Mouse (Mus musculus): ENCODE results near the gene Maml2. TPM values are rescaled to one million over a fixed set of nuclear protein-coding genes. Genes with fewer than 3 reads are reported as not detected.

Gene Maml2
- polyA plus RNA-seq, 1 experiment from 2014 or later: 13.9 TPM

DNA sequence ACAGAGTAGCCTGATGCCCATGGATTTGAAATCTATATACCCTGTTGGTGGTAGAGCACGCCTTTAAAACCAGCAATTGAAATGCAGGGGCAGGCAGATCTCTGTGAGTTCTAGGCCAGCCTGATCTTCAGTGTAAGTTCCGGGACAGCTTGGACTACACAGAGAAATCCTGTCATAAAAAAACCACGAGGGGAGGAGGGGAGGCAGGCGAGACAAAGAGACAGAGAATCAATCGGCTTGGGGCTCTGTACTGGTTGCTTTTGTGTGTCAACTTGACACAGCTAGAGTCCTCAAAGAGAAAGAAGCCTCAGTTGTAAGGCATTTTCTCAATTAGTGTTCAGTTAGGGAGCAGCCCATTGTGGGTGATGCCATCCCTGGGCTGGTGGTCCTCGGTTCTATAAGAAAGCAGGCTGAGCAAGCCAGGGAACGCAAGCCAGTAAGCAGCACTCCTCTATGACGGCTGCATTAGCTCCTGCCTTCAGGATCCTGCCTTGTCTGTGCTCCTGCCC is 258.3 kb downstream of the Maml2 start:
- 32% methylated on average over 8 of the region's 8 CpGs for WGBS
- H3K27me3 ChIP-seq (replicated peaks): no peaks in the 10 kb centered on the region
- H3K4me2 ChIP-seq (replicated peaks): no peak overlapping the region
- no peak for ATAC-seq (ENCODE audit: low FRiP score, low read depth)
- no peak overlapping the region for H3K9ac ChIP-seq
- H3K9me3 ChIP-seq: no peaks in the 10 kb centered on the region
- no peak overlapping the region for H3K4me3 ChIP-seq
- H3K4me1 ChIP-seq: peaks cover 13% of the 10 kb centered on the region; the same call in 1 of the 2 replicates
- H3K36me3 ChIP-seq: no peaks in the 10 kb centered on the region
- no peak overlapping the region for H3K27ac ChIP-seq

DNA sequence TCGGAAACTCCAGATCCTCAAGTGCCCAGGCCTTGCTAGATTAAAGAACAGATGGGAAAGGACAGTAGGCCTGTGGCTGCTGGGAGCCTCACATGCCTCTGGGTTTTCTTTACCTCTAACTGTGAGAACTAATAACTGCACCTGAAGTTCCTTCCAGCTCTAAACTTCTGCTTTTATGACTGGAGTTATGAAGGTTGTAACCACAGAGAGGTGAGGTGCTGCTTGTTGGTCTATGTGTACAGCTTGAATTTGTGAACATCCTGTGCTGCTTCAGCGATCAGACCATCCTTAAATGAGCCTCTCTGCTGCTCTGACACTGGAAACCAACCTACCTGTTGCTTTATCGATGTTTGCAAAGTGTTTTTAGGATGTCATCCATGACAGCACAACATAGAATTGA is 258.9 kb downstream of the Maml2 start:
- no peaks in the 10 kb centered on the region for H3K9me3 ChIP-seq
- ATAC-seq (ENCODE audit: low FRiP score, low read depth): no peak
- no peaks in the 10 kb centered on the region for H3K27me3 ChIP-seq (replicated peaks)
- no peak overlapping the region for H3K27ac ChIP-seq
- peaks cover 13% of the 10 kb centered on the region; the same call in 1 of the 2 replicates for H3K4me1 ChIP-seq
- H3K9ac ChIP-seq: no peak overlapping the region
- no peak overlapping the region for H3K4me3 ChIP-seq
- H3K4me2 ChIP-seq (replicated peaks): no peak overlapping the region
- 93% methylated on average over 3 of the region's 3 CpGs for WGBS
- no peaks in the 10 kb centered on the region for H3K36me3 ChIP-seq

GRCm38 (mm10) chr9:13558811-13559372 is 261.1 kb downstream of the Maml2 start:
- ATAC-seq (ENCODE audit: low FRiP score, low read depth): no peak
- Histone ChIP-seq H3K4me3 (no peak overlapping the region), H3K4me2 (replicated peaks) (no peak overlapping the region), H3K4me1 (peaks cover 20% of the 10 kb centered on the region; the same call in 1 of the 2 replicates), H3K27ac (no peak overlapping the region), H3K27me3 (replicated peaks) (no peaks in the 10 kb centered on the region), H3K36me3 (no peaks in the 10 kb centered on the region), H3K9me3 (no peaks in the 10 kb centered on the region), H3K9ac (no peak overlapping the region)
- 21% methylated on average over 4 of the region's 4 CpGs for WGBS

DNA sequence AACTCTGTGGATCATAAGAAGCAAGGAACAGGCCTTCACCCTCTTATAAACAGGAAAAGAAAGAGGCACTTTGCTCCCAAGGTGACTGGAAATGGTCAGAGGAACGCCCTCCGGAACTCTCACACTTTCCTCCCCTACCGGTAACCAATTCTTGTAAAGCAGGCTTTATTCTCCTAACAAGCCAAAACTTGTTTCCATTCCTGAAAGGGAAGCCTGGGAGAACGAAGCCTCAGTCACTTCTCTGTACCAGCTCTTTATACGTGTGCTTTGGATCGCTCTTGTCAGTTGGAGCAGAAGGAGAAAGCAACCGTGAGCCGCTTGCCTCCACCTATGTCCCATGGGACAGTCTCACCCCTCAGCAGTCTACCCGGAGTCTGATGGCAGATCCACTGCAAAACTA is 262.9 kb downstream of the Maml2 start:
- Histone ChIP-seq H3K9me3 (no peaks in the 10 kb centered on the region), H3K36me3 (no peaks in the 10 kb centered on the region), H3K4me2 (replicated peaks) (no peak overlapping the region), H3K4me1 (peaks cover 34% of the 10 kb centered on the region), H3K4me3 (no peak overlapping the region), H3K27me3 (replicated peaks) (no peaks in the 10 kb centered on the region), H3K9ac (no peak overlapping the region), H3K27ac (no peak overlapping the region)
- no peak for ATAC-seq (ENCODE audit: low FRiP score, low read depth)
- WGBS: 87% methylated on average over 9 of the region's 9 CpGs

DNA sequence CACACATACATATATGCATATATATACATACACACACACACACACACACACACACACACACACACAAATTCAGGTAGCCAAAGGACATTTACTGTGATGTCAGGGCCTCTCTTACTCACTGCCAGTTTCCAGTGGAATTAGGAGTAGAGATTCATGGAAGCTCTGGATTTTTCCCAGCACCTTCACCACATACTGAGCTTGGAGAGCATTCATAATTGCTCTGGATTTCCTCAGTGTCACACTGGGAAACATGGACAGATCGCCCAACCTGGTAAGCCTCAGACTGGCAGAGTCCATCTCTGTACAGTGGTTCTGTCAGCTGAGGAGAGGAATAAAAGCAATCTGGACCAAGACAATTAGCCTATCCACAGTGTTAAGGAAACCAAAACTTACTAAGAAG is 263.6 kb downstream of the Maml2 start:
- Histone ChIP-seq H3K4me3 (no peak overlapping the region), H3K4me2 (replicated peaks) (no peak overlapping the region), H3K4me1 (peaks cover 35% of the 10 kb centered on the region)

DNA sequence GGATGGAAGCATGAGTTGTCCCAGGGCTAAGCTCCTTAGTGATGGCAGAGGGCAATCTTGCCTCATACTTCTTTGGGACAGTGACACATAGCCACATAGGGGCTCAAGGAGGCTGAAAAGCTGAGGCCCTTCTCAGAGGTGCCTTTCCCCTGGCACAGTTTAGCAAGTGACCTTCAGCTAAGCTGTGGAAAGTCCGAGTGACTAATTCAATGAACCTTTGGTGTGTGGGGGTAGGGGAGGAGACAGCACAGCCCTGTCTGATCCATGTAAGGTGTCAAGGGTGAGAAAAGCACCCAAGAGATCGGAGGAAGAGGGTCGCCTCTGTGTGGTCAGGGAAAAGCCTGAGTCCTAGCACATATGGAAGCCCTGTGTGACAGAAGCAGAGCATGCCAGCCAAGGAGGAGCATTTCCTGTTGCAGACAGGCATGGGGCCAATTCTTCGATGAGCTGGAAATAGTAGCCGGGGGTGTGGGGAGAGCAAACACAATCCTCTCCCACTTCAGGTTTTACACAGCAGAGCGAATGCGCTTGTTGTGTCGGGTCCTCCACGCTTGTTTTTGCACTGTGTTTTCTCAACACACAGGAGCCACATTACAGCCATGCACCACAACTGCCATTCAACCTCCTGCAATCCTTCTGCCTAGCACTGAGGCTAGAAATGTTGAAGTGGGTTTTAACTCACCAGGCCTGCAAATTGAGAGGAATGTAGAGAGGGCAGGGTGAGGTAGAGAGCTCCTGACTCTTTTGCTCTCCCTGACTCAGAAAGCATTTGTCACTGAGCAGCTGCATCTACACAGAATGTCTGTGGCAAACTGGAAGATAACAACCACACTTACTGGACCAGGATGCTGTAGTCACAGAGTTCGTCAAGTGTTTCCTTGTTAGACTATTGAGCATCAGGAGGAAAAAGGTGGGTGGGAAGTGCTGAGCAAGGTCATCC is 266.0 kb downstream of the Maml2 start:
- H3K4me1 ChIP-seq: peaks cover 26% of the 10 kb centered on the region
- H3K4me3 ChIP-seq: no peak overlapping the region
- H3K27ac ChIP-seq: no peak overlapping the region
- no peaks in the 10 kb centered on the region for H3K9me3 ChIP-seq
- no peak overlapping the region for H3K4me2 ChIP-seq (replicated peaks)
- no peak for ATAC-seq (ENCODE audit: low FRiP score, low read depth)
- no peaks in the 10 kb centered on the region for H3K36me3 ChIP-seq
- H3K27me3 ChIP-seq (replicated peaks): no peaks in the 10 kb centered on the region
- WGBS: 80% methylated on average over 10 of the region's 10 CpGs
- no peak overlapping the region for H3K9ac ChIP-seq

More for the DNA sequence above, 263.6 kb downstream of the Maml2 start:
- H3K27ac ChIP-seq: no peak overlapping the region
- no peaks in the 10 kb centered on the region for H3K27me3 ChIP-seq (replicated peaks)
- no peak overlapping the region for H3K9ac ChIP-seq
- H3K36me3 ChIP-seq: no peaks in the 10 kb centered on the region
- WGBS: 100% methylated on average over 1 of the region's 1 CpGs
- no peaks in the 10 kb centered on the region for H3K9me3 ChIP-seq
- ATAC-seq (ENCODE audit: low FRiP score, low read depth): no peak

DNA sequence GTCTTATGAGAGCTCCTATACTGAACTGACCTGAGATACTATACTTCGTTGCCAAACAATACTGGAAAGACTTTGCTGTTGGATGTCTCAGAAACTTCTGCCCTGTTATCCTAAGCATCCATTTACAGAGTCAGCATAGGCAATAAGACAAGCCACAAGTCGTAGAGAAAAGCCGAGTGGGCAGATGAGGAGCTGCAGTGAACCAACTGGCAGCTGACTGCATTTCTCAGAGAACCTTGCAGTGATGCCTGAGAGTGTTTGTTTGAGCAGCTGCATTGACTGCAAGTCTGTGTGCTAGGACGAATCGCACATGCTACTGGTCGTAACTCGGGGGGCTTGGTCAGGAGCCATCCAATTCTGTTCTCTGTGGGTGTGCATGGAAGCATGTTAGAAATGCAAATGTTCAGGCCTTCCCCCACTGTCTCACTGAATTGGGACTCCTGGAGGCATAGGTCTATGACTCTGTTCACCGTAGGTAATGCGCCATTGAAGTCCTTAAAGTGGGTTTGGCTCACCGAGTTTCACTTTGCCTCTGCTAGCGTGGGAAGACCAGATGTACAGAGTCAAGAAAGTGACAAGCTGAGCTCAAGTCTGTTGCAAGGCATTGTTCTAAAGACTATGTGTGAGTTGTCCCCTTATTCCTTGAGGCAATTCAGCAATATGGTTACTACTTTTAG is 267.7 kb downstream of the Maml2 start:
- Histone ChIP-seq H3K36me3 (no peaks in the 10 kb centered on the region), H3K9ac (no peak overlapping the region), H3K4me1 (peaks cover 22% of the 10 kb centered on the region), H3K27me3 (replicated peaks) (no peaks in the 10 kb centered on the region), H3K27ac (no peak overlapping the region), H3K4me2 (replicated peaks) (no peak overlapping the region), H3K9me3 (no peaks in the 10 kb centered on the region), H3K4me3 (no peak overlapping the region)
- no peak for ATAC-seq (ENCODE audit: low FRiP score, low read depth)
- 38% methylated on average over 11 of the region's 11 CpGs for WGBS

DNA sequence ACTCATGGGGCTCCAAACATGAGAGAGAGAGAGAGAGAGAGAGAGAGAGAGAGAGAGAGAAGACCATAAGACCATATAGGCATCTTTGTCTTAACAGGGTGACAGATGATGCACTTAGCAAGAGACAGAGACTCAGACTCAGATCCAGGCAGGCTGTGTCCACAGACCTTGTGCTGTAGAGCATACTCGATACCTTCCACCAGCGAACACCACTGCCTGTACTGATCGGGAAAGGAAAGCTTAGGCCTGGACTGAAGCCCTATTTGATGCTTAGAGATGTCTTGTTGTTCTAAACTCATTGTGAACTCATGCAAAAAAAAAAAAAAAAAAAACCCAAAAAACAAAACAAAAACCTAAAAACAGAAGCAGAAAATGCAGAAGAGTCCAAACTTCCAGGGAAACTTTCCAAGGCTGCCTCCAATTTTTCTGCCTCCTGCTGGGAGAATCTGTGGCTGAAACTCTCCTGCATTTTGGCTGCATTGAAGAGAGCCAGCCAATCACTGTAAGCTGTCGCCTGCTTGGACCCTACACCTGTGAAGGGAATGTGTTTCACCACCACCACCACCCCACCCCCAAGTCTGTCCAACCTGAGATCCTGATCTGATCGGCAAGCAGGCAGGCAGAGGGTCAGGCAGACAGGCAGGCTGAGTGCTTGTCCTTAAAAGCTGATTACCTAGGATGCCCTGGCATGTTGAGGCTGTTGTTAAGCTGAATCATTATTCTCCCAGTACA is 268.6 kb downstream of the Maml2 start:
- no peak for ATAC-seq (ENCODE audit: low FRiP score, low read depth)
- no peaks in the 10 kb centered on the region for H3K36me3 ChIP-seq
- WGBS: 90% methylated on average over 5 of the region's 5 CpGs
- H3K9ac ChIP-seq: no peak overlapping the region
- no peak overlapping the region for H3K27ac ChIP-seq
- H3K4me3 ChIP-seq: no peak overlapping the region
- peaks cover 22% of the 10 kb centered on the region for H3K4me1 ChIP-seq
- H3K9me3 ChIP-seq: no peaks in the 10 kb centered on the region
- no peaks in the 10 kb centered on the region for H3K27me3 ChIP-seq (replicated peaks)
- H3K4me2 ChIP-seq (replicated peaks): no peak overlapping the region

DNA sequence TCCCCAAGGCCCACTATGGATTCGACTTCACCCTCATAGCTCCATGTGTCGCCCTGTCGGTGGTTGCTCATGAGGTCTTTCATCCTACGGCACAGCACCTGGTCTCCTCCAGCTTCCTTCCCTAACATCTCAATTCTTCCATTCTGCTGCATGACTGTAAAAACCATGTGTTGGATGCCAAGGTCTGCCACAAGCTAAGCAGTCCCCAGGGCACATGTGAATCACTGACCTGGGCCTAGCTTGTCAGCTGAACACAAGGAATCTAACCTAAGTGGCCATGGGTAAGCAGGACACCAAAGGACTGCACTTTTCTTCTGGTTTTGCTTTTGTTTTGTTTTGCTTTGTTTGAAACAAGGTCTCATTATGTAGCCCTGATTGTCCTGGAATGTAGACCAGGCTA is 271.3 kb downstream of the Maml2 start:
- Histone ChIP-seq H3K9me3 (no peaks in the 10 kb centered on the region), H3K4me1 (peaks cover 13% of the 10 kb centered on the region), H3K27ac (no peak overlapping the region), H3K4me3 (no peak overlapping the region), H3K4me2 (replicated peaks) (no peak overlapping the region), H3K36me3 (no peaks in the 10 kb centered on the region), H3K27me3 (replicated peaks) (no peaks in the 10 kb centered on the region), H3K9ac (no peak overlapping the region)
- WGBS: 90% methylated on average over 4 of the region's 4 CpGs
- no peak for ATAC-seq (ENCODE audit: low FRiP score, low read depth)

GRCm38 (mm10) chr9:13572847-13573246 is 275.1 kb downstream of the Maml2 start:
- H3K4me1 ChIP-seq: no peaks in the 10 kb centered on the region; the same call in 1 of the 2 replicates
- no peak overlapping the region for H3K9ac ChIP-seq
- H3K4me2 ChIP-seq (replicated peaks): no peak overlapping the region
- H3K9me3 ChIP-seq: no peaks in the 10 kb centered on the region
- H3K36me3 ChIP-seq: no peaks in the 10 kb centered on the region
- 91% methylated on average over 3 of the region's 3 CpGs for WGBS
- no peak overlapping the region for H3K4me3 ChIP-seq
- ATAC-seq (ENCODE audit: low FRiP score, low read depth): no peak
- H3K27ac ChIP-seq: no peak overlapping the region
- no peaks in the 10 kb centered on the region for H3K27me3 ChIP-seq (replicated peaks)

DNA sequence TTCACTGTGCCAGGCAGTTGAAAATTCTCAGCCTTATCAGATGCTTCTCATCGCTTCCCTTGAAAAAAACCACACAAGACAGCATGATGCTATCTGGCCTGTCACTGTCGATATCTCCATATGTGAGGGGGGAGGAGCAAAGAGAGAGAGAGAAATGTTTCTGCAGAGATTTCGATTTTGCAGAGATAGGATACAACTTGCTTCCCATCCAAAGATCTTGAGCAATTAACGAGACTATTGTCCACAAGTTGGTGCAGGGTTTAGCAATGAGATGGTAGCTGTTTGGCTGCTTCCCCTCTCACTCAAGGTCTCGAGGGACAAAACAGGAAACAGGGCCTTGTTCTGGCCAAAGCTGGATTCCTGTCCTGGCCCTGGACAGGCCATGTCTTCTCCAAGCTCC is 276.3 kb downstream of the Maml2 start:
- ATAC-seq (ENCODE audit: low FRiP score, low read depth): no peak
- Histone ChIP-seq H3K36me3 (no peaks in the 10 kb centered on the region), H3K4me2 (replicated peaks) (no peak overlapping the region), H3K27ac (no peak overlapping the region), H3K4me3 (no peak overlapping the region), H3K9ac (no peak overlapping the region), H3K4me1 (no peaks in the 10 kb centered on the region; the same call in 1 of the 2 replicates), H3K9me3 (no peaks in the 10 kb centered on the region), H3K27me3 (replicated peaks) (no peaks in the 10 kb centered on the region)
- WGBS: 86% methylated on average over 5 of the region's 5 CpGs
